Mouse (Mus musculus): ENCODE data around the gene Gm20924.
"Not testable (repeated sequence)": the region's sequence is repeated elsewhere in the genome, so short reads cannot be mapped to it uniquely, and the experiment has no call there.

Gene Gm20924

GRCm38 (mm10) chrY:65207427-65207826, at the start of gene Gm20924:
TSS of gene Gm20924 (minus strand) at chrY:65207527.
- not testable (repeated sequence) for DNase-seq (ENCODE audit: low spot score)

All from ovary, postnatal 36 days (tissue).